Mouse (Mus musculus): ENCODE measurements around the gene Tomm6. TPM values are rescaled to one million over a fixed set of nuclear protein-coding genes. Genes with fewer than 3 reads are reported as not detected.

Gene Tomm6
- total RNA-seq, 2 experiments from 2014 or later: 120 to 121 TPM

DNA sequence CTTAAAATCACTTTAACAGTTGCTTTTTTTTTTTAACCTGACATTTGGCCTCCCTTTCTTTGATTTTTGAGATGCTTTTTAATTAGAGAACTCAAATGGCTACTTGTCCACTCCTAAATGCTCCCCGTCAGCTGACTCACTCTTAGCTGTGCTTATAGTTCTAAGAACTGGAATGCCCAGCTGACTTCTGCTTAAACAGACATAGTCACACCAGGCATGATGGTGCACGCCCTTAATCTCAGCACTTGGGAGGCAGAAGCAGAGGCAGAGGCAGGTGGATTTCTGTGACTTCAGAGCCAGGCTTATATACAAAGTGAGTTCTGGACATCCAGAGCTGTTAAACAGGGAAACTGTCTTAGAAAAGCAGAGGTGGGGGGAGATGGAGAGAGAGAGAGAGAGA, 36.2 kb downstream of the Tomm6 start:
- no peak for DNase-seq

DNA sequence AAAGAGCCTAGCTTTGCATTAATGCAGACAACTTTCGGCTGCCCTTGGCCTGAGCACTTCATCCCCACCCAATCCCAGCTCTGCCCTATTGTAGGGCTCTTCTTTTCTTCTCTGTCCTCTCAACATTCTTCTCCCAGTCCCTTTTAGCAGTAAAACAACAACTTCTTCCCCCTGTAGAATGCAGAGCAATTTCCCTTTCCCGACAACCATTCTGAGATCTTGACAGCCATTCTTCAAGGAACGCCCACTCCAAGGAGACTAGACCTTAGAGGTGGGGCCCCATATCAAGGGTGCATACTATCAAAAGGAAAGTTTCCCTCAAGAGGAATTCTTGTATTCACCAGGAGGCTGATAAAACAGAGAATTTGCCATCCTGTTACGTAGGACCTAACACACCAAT, 39.2 kb downstream of the Tomm6 start:
- DNase-seq: no peak

DNA sequence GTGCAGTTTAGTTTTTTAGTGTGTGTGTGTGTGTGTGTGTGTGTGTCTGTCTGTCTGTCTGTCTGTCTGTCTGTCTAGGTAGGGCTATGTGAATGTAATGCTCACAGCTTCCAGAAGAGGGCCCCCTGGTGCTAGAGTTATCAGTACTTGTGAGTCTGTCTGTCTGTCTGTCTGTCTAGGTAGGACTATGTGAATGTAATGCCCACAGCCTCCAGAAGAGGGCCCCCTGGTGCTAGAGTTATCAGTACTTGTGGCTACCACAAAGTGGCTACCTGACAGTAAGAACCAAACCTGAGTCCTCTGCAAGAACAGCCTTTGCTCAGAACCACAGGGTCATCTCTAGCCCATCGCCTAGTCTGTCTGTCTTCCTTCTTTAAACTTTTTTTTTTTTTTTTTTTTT, 41.5 kb downstream of the Tomm6 start:
- peak; percentile 42 for DNase-seq

DNA sequence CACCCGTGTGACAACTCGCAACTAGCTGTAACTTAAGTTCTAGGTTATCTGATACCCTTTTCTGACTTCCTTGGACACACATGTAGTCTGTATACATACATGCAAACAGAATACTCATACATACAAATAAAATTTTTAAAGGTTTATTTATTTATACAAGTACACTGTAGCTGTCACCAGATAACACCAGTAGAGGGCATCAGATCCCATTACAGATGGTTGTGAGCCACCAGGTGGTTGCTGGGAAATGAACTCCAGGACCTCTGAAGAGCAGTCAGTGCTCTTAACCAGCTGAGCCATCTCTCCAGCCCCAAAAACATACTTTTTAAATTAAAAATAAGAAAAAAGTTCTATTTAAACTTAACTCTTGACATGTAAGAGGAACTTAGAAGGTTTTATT, 45.2 kb downstream of the Tomm6 start:
- no peak for DNase-seq

Other genes starting within 250 kb of the Tomm6 start
- 10 to 100 TPM in 1 of 2 experiments, 1 to 10 TPM in 1; 9.6 to 10.0 TPM for gene Taf8, start 186.1 kb downstream of the Tomm6 start, total RNA-seq (2021)
- 10 to 100 TPM; 31.4 to 44.8 TPM for gene Ccnd3, start 183.3 kb downstream of the Tomm6 start, total RNA-seq (2021)
- 10 to 100 TPM; 12.1 to 13.8 TPM for gene Bysl, start 76.9 kb downstream of the Tomm6 start, total RNA-seq (2021)
- gene Med20, start 76.8 kb downstream of the Tomm6 start, total RNA-seq (2021): 10 to 100 TPM; 16.0 to 16.2 TPM
- 1 to 10 TPM; 2.3 to 2.5 TPM for gene Gm20517, start 76.8 kb downstream of the Tomm6 start, total RNA-seq (2021)
- 1 to 10 TPM; 2.2 to 2.8 TPM for gene Usp49, start 57.7 kb downstream of the Tomm6 start, total RNA-seq (2021)
- gene Frs3, start 644 bp upstream of the Tomm6 start, total RNA-seq (2021): 1 to 10 TPM; 3.9 to 4.0 TPM
- under 1 TPM; 0.61 to 0.70 TPM for gene Gm21981, start 6.1 kb upstream of the Tomm6 start, total RNA-seq (2021)
- gene Prickle4, start 6.3 kb upstream of the Tomm6 start, total RNA-seq (2021): 1 to 10 TPM; 1.3 to 2.6 TPM
- gene Pgc, start 38.5 kb upstream of the Tomm6 start, total RNA-seq (2021): not detected
- gene Tfeb, start 48.6 kb upstream of the Tomm6 start, total RNA-seq (2021): 10 to 100 TPM; 65.8 to 67.7 TPM
- 1 to 10 TPM; 1.0 to 1.1 TPM for gene Mdfi, start 146.3 kb upstream of the Tomm6 start, total RNA-seq (2021)
- gene Foxp4, start 236.3 kb upstream of the Tomm6 start, total RNA-seq (2021): 1 to 10 TPM; 6.4 to 7.6 TPM

Data from gastrocnemius, postnatal 25 days (tissue).